Mouse (Mus musculus): Measurements from ENCODE around the gene Rnf220.

The Rnf220 gene

GRCm38 (mm10) chr4:117436995-117437660 lies 59.7 kb downstream of the Rnf220 start:
- DNase-seq (ENCODE audit: low spot score in 2 of 2) = no peak

- DNase-seq (ENCODE audit: low spot score in 2 of 2) = no peak
These were observed 62.5 kb downstream of the Rnf220 start for GRCm38 (mm10) chr4:117434336-117434735.

GRCm38 (mm10) chr4:117429604-117430003 lies 67.2 kb downstream of the Rnf220 start:
- no peak for DNase-seq (ENCODE audit: low spot score in 2 of 2)

GRCm38 (mm10) chr4:117427540-117427939 lies 69.3 kb downstream of the Rnf220 start:
- DNase-seq (ENCODE audit: low spot score in 2 of 2) = no peak

GRCm38 (mm10) chr4:117421077-117421476 lies 75.8 kb downstream of the Rnf220 start:
- no peak for DNase-seq (ENCODE audit: low spot score in 2 of 2)

- no peak for DNase-seq (ENCODE audit: low spot score in 2 of 2)
These were observed 80.0 kb downstream of the Rnf220 start for GRCm38 (mm10) chr4:117416827-117417226.

GRCm38 (mm10) chr4:117410049-117410410 lies 86.8 kb downstream of the Rnf220 start:
- no peak for DNase-seq (ENCODE audit: low spot score in 2 of 2)

GRCm38 (mm10) chr4:117409144-117410048 lies 87.5 kb downstream of the Rnf220 start:
- no peak for DNase-seq (ENCODE audit: low spot score in 2 of 2)

GRCm38 (mm10) chr4:117407945-117408344 lies 88.9 kb downstream of the Rnf220 start:
- no peak for DNase-seq (ENCODE audit: low spot score in 2 of 2)

GRCm38 (mm10) chr4:117405999-117406398 lies 90.9 kb downstream of the Rnf220 start:
- no peak for DNase-seq (ENCODE audit: low spot score in 2 of 2)

- no peak for DNase-seq (ENCODE audit: low spot score in 2 of 2)
These were observed 91.6 kb downstream of the Rnf220 start for GRCm38 (mm10) chr4:117405211-117405610.

GRCm38 (mm10) chr4:117403411-117403810 lies 93.4 kb downstream of the Rnf220 start:
- DNase-seq (ENCODE audit: low spot score in 2 of 2) = no peak

GRCm38 (mm10) chr4:117397128-117397527 lies 99.7 kb downstream of the Rnf220 start:
- no peak for DNase-seq (ENCODE audit: low spot score in 2 of 2)

GRCm38 (mm10) chr4:117393027-117393426 lies 103.8 kb downstream of the Rnf220 start:
- no peak for DNase-seq (ENCODE audit: low spot score in 2 of 2)

- DNase-seq (ENCODE audit: low spot score in 2 of 2) = no peak
These were observed 104.5 kb downstream of the Rnf220 start for GRCm38 (mm10) chr4:117392391-117392790.

- DNase-seq (ENCODE audit: low spot score in 2 of 2) = no peak
These were observed 104.9 kb downstream of the Rnf220 start for GRCm38 (mm10) chr4:117391966-117392365.

- DNase-seq (ENCODE audit: low spot score in 2 of 2) = no peak
These were observed 105.7 kb downstream of the Rnf220 start for GRCm38 (mm10) chr4:117390850-117391795.

GRCm38 (mm10) chr4:117389264-117390054 lies 107.4 kb downstream of the Rnf220 start:
- DNase-seq (ENCODE audit: low spot score in 2 of 2) = no peak

- DNase-seq (ENCODE audit: low spot score in 2 of 2) = no peak
These were observed 111.6 kb downstream of the Rnf220 start for GRCm38 (mm10) chr4:117385247-117385646.

GRCm38 (mm10) chr4:117381846-117382245 lies 115.0 kb downstream of the Rnf220 start:
- DNase-seq (ENCODE audit: low spot score in 2 of 2) = no peak

GRCm38 (mm10) chr4:117380558-117380935 lies 116.3 kb downstream of the Rnf220 start:
- DNase-seq (ENCODE audit: low spot score in 2 of 2) = no peak
